Mouse (Mus musculus): ENCODE measurements at regions not wholly inside any gene's neighbourhood (a gene's known extent, or its start where the extent isn't known, plus 50 kb on each side); places are given as distances from the start of the nearest gene placed in this dataset.

- H3K4me3 ChIP-seq = no peak overlapping the region
- no peaks in the 10 kb centered on the region for H3K4me1 ChIP-seq
- H3K9me3 ChIP-seq = no peaks in the 10 kb centered on the region
- 87% methylated on average over 2 of the region's 2 CpGs for WGBS
- H3K27me3 ChIP-seq = no peaks in the 10 kb centered on the region
- H3K9ac ChIP-seq (replicated peaks) = no peak overlapping the region
- H3K27ac ChIP-seq (replicated peaks) = no peak overlapping the region
- H3K4me2 ChIP-seq (replicated peaks) = no peak overlapping the region
- no peak for ATAC-seq (ENCODE audit: low FRiP score, low read depth)
- no peaks in the 10 kb centered on the region for H3K36me3 ChIP-seq
Measured at GRCm38 (mm10) chr3:62280960-62281359, 57.2 kb upstream of the Arhgef26 start.
